Mouse (Mus musculus) hindbrain, embryonic 10.5 days (tissue): Measurements from ENCODE around the gene Nfkbib. TPM values are rescaled to one million over a fixed set of nuclear protein-coding genes. Genes with fewer than 3 reads are reported as not detected.

Experiments
- DNase-seq: peaks from one replicate; pipeline ENCODE4 v3.0.0-alpha.2; 2017; ENCODE audit warnings: low spot score
- H3K27ac ChIP-seq: fragments of 300-500 bp; sonication (generic); 2 replicates; pipeline ENCODE4 v1.5.1; 2016; ENCODE audit warnings: mild to moderate bottlenecking, moderate library complexity
- H3K27me3 ChIP-seq: fragments of 300-500 bp; sonication (generic); 2 replicates; pipeline ENCODE4 v1.6.1; 2016; ENCODE audit warnings: mild to moderate bottlenecking; ENCODE audit not compliant: poor library complexity, insufficient read depth, severe bottlenecking
- H3K36me3 ChIP-seq: fragments of 300-500 bp; sonication (generic); 2 replicates; pipeline ENCODE4 v1.6.1; 2016; ENCODE audit warnings: mild to moderate bottlenecking, moderate library complexity
- H3K4me1 ChIP-seq: fragments of 300-500 bp; sonication (generic); replicated peaks from 2 replicates; pipeline ENCODE4 v1.6.1; 2016; ENCODE audit warnings: mild to moderate bottlenecking
- H3K4me3 ChIP-seq: fragments of 300-500 bp; sonication (generic); 2 replicates; pipeline ENCODE4 v1.5.1; 2016; ENCODE audit warnings: mild to moderate bottlenecking, moderate library complexity
- H3K9me3 ChIP-seq: fragments of 300-500 bp; sonication (generic); 2 replicates; pipeline ENCODE4 v1.6.1; 2016; ENCODE audit warnings: mild to moderate bottlenecking, moderate library complexity
- WGBS: fragments of 180-500 bp; shearing (Covaris S2); methylation state at CpG from one replicate; pipeline ENCODE4 v1.1.7; 2016; 5-methylcytosine and 5-hydroxymethylcytosine counted together
- polyA plus RNA-seq: library from polyadenylated mRNA; unstranded; fragments of >200 nt; fragmentation: Nextera tagmentation; extraction: Ambion mirVana; gene quantifications from 2 replicates; pipeline ENCODE4 v1.2.1, GENCODE M21; 2016

The Nfkbib gene
- polyA plus RNA-seq, 1 experiment from 2014 or later = 61.1 TPM

DNA sequence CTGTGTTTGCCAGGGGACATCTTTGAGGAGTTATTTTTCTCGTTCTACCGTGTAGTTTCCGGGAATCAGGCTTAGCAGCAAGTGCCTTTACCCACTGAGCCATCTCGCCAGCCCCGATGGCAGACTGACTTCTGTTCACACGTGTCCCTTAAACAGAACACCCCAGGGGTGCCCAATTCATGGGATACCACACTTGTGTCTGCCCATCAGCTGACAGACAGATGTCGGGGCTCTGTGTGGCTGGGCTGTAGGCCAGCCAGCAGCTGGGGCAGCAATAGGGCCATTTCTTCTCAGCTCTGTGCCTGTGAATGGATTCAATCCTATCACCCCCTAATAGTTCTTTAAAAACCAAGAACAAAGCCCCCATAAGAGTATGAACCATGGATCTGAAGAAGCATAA, 7.8 kb upstream of the Nfkbib start:
- 90% methylated on average over 7 of the region's 7 CpGs for WGBS
- H3K4me3 ChIP-seq = no peak overlapping the region
- H3K36me3 ChIP-seq = peaks cover 39% of the 10 kb centered on the region
- no peak for DNase-seq
- no peaks in the 10 kb centered on the region for H3K9me3 ChIP-seq
- H3K27me3 ChIP-seq = no peaks in the 10 kb centered on the region
- no peak overlapping the region for H3K27ac ChIP-seq
- H3K4me1 ChIP-seq = peaks cover 14% of the 10 kb centered on the region

DNA sequence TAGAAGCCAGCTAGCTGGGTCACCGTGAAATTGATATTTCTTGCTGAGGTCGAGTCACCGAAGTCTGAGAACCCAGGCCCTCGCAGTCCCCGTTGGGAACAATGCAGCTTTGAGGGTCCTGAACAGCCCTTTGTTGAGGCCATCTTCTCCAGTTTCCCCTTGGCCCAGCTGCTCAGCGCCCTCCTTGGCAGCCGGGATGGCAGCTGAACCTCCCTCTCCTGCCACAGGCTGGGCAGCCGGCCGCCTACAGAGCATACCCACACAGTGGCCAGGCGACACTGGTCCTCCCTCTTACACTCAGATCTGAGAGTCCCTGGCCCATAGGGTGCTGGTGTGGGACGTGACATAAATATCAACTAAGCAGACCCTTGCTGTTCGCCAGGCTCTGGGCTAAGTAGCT, 6.9 kb upstream of the Nfkbib start:
- DNase-seq = peak; percentile 31
- Histone ChIP-seq H3K27ac (peak overlapping the region; percentile 50), H3K36me3 (peaks cover 39% of the 10 kb centered on the region), H3K9me3 (no peaks in the 10 kb centered on the region), H3K27me3 (no peaks in the 10 kb centered on the region), H3K4me1 (peaks cover 16% of the 10 kb centered on the region), H3K4me3 (no peak overlapping the region)
- 61% methylated on average over 12 of the region's 12 CpGs for WGBS

DNA sequence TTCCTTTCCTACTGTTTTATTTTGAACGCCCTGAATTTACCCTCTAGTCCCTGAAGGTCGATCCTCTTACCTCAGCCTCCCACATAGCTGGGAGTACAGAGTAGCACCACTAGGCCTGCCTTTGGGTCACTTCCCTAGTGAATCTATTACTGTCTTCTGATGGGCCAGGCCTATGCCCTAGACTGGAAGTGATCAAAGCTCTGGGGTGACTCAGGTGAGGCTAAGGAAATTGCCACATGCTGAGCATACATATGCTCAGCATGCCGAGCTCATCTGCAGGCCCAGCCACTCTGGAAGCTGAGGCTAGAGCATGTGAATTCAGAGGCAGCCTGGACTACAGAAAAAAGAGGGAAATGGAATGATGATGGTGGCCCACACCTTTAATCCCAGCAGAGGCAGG, 5.9 kb upstream of the Nfkbib start:
- Histone ChIP-seq H3K4me3 (no peak overlapping the region), H3K27me3 (no peaks in the 10 kb centered on the region), H3K4me1 (peaks cover 25% of the 10 kb centered on the region), H3K9me3 (no peaks in the 10 kb centered on the region), H3K36me3 (peaks cover 34% of the 10 kb centered on the region), H3K27ac (peak overlapping the region; percentile 50)
- DNase-seq = no peak
- WGBS = 68% methylated on average over 3 of the region's 3 CpGs

DNA sequence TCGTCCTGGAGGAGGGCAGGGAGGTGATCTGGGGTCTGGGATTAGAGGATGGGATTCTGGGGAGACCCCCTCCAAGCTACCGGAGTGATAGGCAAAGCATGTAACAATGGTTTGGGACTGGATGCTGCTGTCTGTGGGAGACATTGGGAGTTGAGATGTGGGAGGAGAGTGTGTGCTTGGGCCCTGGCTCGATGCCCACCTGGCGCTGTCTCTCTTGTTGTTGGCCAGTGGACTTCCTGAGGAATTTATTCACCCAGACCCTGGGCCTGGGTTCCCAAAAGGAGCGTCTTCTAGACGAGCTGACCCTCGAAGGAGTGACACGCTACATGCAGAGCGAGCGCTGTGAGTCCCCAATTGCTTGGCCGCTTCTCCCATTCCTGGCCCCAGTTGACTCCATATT, 4.6 kb upstream of the Nfkbib start:
- peaks cover 38% of the 10 kb centered on the region for H3K4me1 ChIP-seq
- H3K27me3 ChIP-seq = no peaks in the 10 kb centered on the region
- no peaks in the 10 kb centered on the region for H3K9me3 ChIP-seq
- WGBS = 94% methylated on average over 11 of the region's 11 CpGs
- peaks cover 30% of the 10 kb centered on the region for H3K36me3 ChIP-seq
- no peak overlapping the region for H3K27ac ChIP-seq
- H3K4me3 ChIP-seq = no peak overlapping the region
- DNase-seq = no peak

DNA sequence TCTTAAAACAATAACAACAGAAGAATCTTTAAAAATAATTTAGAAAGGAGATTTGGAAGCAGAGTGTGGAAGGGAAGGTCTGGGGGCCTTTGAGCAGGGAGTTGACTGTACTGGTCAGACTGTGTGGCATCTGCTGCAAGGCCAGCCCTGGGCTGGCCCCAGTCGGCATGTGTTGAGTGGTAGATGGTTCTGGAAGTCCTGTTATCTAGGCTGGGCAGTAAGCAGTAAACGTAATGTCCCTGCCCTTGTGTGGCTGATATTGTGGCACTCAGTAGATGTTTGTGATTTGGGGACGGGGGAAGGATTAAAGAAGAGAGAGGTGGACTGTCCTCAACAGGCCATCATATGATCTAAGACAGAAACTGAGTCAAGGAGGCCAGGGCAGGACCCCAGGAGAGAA, 3.0 kb upstream of the Nfkbib start:
- no peak for DNase-seq
- no peaks in the 10 kb centered on the region for H3K27me3 ChIP-seq
- WGBS = 90% methylated on average over 3 of the region's 3 CpGs

DNA sequence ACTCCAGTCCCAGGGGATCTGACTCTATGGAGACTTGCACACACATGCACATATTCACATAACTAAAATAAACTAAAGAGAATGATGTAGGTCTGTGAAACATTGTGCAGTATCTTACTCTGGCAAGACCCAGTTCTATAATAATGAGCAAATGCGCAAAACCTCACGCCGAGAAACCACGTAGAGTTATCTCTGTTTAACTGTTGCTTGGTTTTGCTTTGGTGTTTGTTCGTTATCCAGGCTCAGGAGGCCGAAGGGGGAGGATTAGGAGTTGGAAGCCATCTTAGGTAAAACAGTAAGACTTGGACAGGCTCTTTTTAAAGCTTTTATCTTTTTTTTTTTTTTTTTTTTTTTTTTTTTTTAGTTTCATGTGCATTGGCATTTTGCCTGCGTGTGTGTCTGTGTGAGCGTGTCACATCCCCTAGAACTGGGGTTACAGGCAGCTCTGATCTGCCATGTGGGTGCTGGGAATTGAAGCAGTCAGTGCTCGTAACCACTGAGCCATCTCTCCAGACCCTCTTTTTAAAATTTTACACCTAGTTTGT, 2.2 kb upstream of the Nfkbib start:
- WGBS = 92% methylated on average over 9 of the region's 9 CpGs
- Histone ChIP-seq H3K9me3 (no peaks in the 10 kb centered on the region), H3K27ac (no peak overlapping the region), H3K36me3 (peaks cover 10% of the 10 kb centered on the region), H3K4me3 (no peak overlapping the region), H3K27me3 (no peaks in the 10 kb centered on the region), H3K4me1 (peaks cover 51% of the 10 kb centered on the region)
- no peak for DNase-seq

More for the DNA sequence above, 3.0 kb upstream of the Nfkbib start:
- Histone ChIP-seq H3K4me3 (no peak overlapping the region), H3K4me1 (peaks cover 45% of the 10 kb centered on the region), H3K36me3 (peaks cover 15% of the 10 kb centered on the region), H3K9me3 (no peaks in the 10 kb centered on the region), H3K27ac (no peak overlapping the region)

DNA sequence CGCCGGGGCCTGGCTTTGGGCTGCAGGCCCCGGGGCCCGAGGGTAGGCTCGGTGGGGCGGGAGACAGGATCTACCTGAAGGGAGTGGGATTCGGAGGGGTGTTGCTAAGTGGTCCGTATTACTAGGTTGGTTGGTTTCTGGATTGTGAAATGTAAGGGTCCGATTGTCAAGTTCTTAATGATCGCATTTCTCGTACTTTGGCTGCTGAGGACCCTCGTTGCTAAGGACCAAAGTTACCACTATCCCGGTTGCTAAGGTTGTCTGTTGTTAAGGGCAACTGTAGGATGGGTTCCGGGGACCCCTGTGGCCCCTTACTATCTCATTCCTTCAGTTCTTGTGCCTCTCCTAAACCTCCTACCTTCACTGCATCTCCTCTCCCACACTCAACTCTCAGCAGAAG, 402 bp downstream of the Nfkbib start:
- 7% methylated on average over 14 of the region's 14 CpGs for WGBS
- Histone ChIP-seq H3K4me3 (peak overlapping the region; percentile 82), H3K27me3 (no peaks in the 10 kb centered on the region), H3K36me3 (peaks cover 8% of the 10 kb centered on the region), H3K9me3 (no peaks in the 10 kb centered on the region), H3K27ac (peak overlapping the region; percentile 86), H3K4me1 (peaks cover 39% of the 10 kb centered on the region)
- DNase-seq = no peak

DNA sequence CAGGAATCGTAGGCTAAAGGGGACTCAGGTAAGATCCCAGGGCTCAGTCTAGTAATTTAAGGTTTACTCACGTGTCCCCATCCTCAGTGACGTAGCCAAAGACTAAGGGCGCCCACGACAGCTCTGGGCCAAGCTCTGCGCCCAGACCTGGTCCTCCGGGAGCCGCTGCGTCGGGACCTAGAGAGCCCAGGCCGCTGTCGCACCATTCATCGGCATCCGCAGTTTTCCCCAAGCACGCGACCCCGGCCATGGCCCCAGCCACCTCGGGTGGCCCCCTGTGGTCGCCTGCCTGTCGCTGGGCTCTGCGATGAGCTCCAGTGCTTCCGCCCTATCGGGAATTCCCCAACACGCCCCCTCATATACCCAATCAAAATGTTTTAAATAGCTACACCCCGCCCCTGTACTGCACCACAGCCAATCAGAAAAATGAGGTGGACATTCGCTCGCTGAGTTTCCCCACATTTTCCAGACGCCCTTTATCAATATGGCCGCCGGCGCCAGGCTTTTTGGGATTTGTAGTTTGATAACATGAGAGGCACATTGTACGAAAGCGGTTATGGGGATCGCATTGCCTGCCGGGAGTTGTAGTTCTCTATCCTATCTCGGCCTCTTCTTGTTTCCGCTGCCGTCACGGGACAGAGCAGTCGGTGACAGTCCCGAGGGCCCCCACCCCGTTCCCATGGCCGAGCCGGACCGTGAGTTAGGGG, 986 bp downstream of the Nfkbib start, which contains the start of gene Sirt2:
Gene Sirt2 (plus strand): TSS at position 563 of the 707 bp plus-strand sequence.
- peak within 1 kb of the TSS; percentile 86 for H3K27ac ChIP-seq
- peaks cover 9% of the 10 kb centered on the region for H3K36me3 ChIP-seq
- WGBS = under 1% methylated on average over 45 of the region's 45 CpGs

DNA sequence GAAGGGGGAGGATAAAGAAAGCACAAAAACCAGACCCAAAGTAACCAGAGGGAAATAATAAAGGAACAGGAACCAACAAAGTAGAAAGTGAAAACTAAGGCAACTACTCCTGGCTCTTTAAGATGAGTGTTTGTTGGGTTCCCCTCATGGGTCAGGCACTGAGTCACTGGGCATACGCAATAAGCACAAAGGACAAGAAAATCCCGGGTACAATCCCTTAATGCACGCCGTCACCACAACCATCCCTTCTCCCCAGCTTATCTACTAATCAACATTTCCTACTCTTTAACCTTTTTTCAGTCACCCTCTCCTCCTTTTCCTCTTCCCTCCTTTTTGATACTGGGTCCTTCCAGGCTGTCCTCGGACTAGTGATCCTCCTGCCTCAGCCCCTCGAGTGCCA, 2.1 kb downstream of the Nfkbib start:
- 87% methylated on average over 6 of the region's 6 CpGs for WGBS
- Histone ChIP-seq H3K4me3 (peak overlapping the region; percentile 82), H3K27ac (no peak overlapping the region), H3K4me1 (peaks cover 39% of the 10 kb centered on the region), H3K36me3 (peaks cover 20% of the 10 kb centered on the region), H3K27me3 (no peaks in the 10 kb centered on the region), H3K9me3 (no peaks in the 10 kb centered on the region)
- no peak for DNase-seq

More for the DNA sequence above, 986 bp downstream of the Nfkbib start, which contains the start of gene Sirt2:
- DNase-seq = peak; percentile 98
- Histone ChIP-seq H3K4me1 (peaks cover 39% of the 10 kb centered on the region), H3K9me3 (no peaks in the 10 kb centered on the region), H3K4me3 (peak within 1 kb of the TSS; percentile 82), H3K27me3 (no peaks in the 10 kb centered on the region)

DNA sequence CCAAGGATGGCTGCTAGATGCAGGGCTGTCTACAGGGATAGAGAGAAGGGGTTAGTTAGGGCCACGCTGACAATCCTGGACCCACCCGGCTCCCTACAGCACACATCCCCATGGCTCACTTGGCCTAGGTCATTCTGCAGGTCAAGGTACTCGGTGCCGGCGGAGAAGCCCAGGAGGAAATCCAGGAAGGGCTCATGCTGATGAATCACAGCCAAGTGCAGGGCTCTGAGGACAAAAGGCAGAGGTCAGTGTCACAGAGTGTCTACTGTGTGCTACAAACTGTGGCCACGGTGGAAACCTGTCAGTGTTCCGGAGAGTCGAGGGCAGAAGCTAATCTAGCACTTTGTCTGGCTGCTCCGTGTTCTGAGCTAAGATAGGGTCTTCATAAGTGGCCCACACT, 5.4 kb downstream of the Nfkbib start:
- no peaks in the 10 kb centered on the region for H3K9me3 ChIP-seq
- 92% methylated on average over 9 of the region's 9 CpGs for WGBS
- H3K36me3 ChIP-seq = peaks cover 45% of the 10 kb centered on the region
- peaks cover 14% of the 10 kb centered on the region for H3K4me1 ChIP-seq
- DNase-seq = no peak
- H3K4me3 ChIP-seq = no peak overlapping the region
- H3K27me3 ChIP-seq = peaks cover 8% of the 10 kb centered on the region
- no peak overlapping the region for H3K27ac ChIP-seq

DNA sequence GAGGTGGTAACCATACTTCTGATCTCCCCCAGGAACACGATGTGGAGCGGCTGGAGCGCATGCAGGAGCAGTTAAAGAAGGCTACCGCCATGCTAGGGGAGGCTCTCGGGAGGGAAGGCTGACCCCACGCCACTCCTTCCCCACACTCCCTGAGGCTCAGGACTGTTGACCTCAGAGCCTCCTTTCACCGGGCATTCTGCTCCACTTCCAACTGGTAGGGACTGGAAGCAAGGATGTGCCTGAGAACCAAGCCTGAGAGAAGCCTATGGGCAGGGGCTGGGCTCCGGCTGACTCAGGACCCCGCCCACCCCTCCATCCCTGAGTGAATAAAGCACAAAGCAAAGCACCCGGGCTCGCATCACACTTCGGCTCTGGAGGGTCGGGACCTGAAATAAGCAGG, 8.7 kb downstream of the Nfkbib start:
- H3K27me3 ChIP-seq = peaks cover 25% of the 10 kb centered on the region
- DNase-seq = no peak
- WGBS = 83% methylated on average over 13 of the region's 13 CpGs
- peaks cover 14% of the 10 kb centered on the region for H3K4me1 ChIP-seq
- peaks cover 55% of the 10 kb centered on the region for H3K36me3 ChIP-seq
- H3K4me3 ChIP-seq = no peak overlapping the region
- no peaks in the 10 kb centered on the region for H3K9me3 ChIP-seq
- no peak overlapping the region for H3K27ac ChIP-seq

DNA sequence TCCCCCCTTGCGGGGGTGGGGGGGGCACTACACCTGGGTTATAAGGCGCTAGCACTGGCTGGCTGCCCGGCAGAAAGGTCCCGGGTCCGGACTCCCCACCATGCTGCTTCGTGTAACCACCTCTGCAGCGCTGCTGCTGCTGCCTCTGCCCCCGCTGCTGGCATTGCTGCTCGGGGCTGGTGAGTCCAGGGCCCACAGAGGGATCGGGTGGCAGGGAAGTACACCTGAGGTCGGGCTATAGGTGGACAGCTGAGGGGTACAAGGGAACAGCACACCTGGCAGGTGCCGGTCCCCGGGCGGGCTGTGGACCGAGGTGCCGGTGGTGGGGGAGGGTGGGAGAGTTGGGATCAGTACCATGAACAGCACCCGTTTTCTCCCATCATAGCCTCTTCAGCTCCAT, 11.2 kb downstream of the Nfkbib start, which contains the start of gene Ccer2:
Gene Ccer2 (plus strand): TSS at position 96 of the 400 bp plus-strand sequence.
- H3K9me3 ChIP-seq = no peaks in the 10 kb centered on the region
- peaks cover 68% of the 10 kb centered on the region for H3K36me3 ChIP-seq
- DNase-seq = no peak
- peaks cover 14% of the 10 kb centered on the region for H3K4me1 ChIP-seq
- H3K27ac ChIP-seq = no peak within 1 kb of the TSS
- 9% methylated on average over 17 of the region's 17 CpGs for WGBS
- H3K27me3 ChIP-seq = peaks cover 25% of the 10 kb centered on the region
- peak within 1 kb of the TSS; percentile 30 for H3K4me3 ChIP-seq

DNA sequence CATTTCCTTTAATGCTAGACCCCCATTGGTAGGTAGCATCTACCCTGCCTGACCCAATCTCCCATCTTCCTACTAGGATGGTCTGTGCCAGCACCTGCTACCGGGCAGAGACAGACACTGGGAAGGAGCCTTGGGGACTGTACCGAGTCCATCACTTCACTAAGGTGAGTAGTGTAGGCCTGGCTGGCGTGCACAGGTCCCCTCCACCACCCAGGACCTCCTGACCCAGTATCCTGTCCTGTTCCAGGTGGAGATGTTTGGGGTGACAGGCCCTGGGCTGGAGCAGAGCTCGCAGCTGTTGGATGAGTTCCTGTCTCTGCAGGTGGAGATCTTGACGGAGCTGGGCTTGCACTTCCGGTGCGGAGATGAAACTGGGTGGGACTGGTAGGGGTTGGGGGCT, 17.4 kb downstream of the Nfkbib start:
- peaks cover 88% of the 10 kb centered on the region for H3K36me3 ChIP-seq
- DNase-seq = no peak
- no peaks in the 10 kb centered on the region for H3K4me1 ChIP-seq
- H3K4me3 ChIP-seq = no peak overlapping the region
- no peaks in the 10 kb centered on the region; the same call in 1 of the 2 replicates for H3K9me3 ChIP-seq
- no peak overlapping the region for H3K27ac ChIP-seq
- H3K27me3 ChIP-seq = no peaks in the 10 kb centered on the region
- WGBS = 94% methylated on average over 7 of the region's 7 CpGs
